Mouse (Mus musculus) hindbrain, embryonic 11.5 days (tissue): ENCODE data around the gene Gm4791. TPM values are rescaled to one million over a fixed set of nuclear protein-coding genes. Genes with fewer than 3 reads are reported as not detected.

ENCODE experiments used
- ATAC-seq: fragments of 200-750 bp; cut with Nextera tagmentation; 2 replicates; pipeline ENCODE4 v1.8.0; 2017; ENCODE audit warnings: mild to moderate bottlenecking, moderate TSS enrichment, moderate library complexity; ENCODE audit not compliant: low FRiP score
- DNase-seq: peaks from one replicate; pipeline ENCODE4 v3.0.0-alpha.2; 2015; ENCODE audit warnings: low spot score
- H3K27ac ChIP-seq: fragments of 300-500 bp; sonication (generic); 2 replicates; pipeline ENCODE4 v1.5.1; 2014; ENCODE audit warnings: mild to moderate bottlenecking, low read depth, low read length
- H3K27me3 ChIP-seq: fragments of 300-500 bp; sonication (generic); 2 replicates; pipeline ENCODE4 v1.6.1; 2014; ENCODE audit warnings: mild to moderate bottlenecking, low read length, moderate library complexity, mixed read lengths; ENCODE audit not compliant: control insufficient read depth, insufficient read depth
- H3K36me3 ChIP-seq: fragments of 300-500 bp; sonication (generic); 2 replicates; pipeline ENCODE4 v1.6.1; 2014; ENCODE audit warnings: mild to moderate bottlenecking, low read length, moderate library complexity, mixed read lengths; ENCODE audit not compliant: control insufficient read depth, insufficient read depth
- H3K4me1 ChIP-seq: fragments of 300-500 bp; sonication (generic); replicated peaks from 2 replicates; pipeline ENCODE4 v1.6.1; 2014; ENCODE audit warnings: low read length, mixed read lengths; ENCODE audit not compliant: control insufficient read depth, insufficient read depth
- H3K4me2 ChIP-seq: fragments of 300-500 bp; sonication (generic); replicated peaks from 2 replicates; pipeline ENCODE4 v1.6.1; 2014; ENCODE audit warnings: mild to moderate bottlenecking, low read depth, low read length
- H3K4me3 ChIP-seq: fragments of 300-500 bp; sonication (generic); 2 replicates; pipeline ENCODE4 v1.5.1; 2014; ENCODE audit warnings: low read depth, low read length
- H3K9ac ChIP-seq: fragments of 300-500 bp; sonication (generic); 2 replicates; pipeline ENCODE4 v1.6.1; 2014; ENCODE audit warnings: low read depth, low read length
- H3K9me3 ChIP-seq: fragments of 300-500 bp; sonication (generic); 2 replicates; pipeline ENCODE4 v1.6.1; 2016; ENCODE audit warnings: low read length; ENCODE audit not compliant: control insufficient read depth
- WGBS: fragments of 180-500 bp; shearing (Covaris S2); extraction: QIAGEN DNeasy Blood & Tissue Kit; methylation state at CpG from one replicate; pipeline ENCODE4 v1.1.7; 2014; 5-methylcytosine and 5-hydroxymethylcytosine counted together
- polyA plus RNA-seq: library from polyadenylated mRNA; unstranded; fragments of >200 nt; fragmentation: Nextera tagmentation; extraction: Ambion mirVana; gene quantifications from 2 replicates; pipeline ENCODE4 v1.2.1, GENCODE M21; 2014

Gene Gm4791
- polyA plus RNA-seq = 0.22 TPM in 1 of 2 replicates, not detected in the other

- peak; percentile 14; the same call in 1 of the 2 replicates for ATAC-seq
- no peaks in the 10 kb centered on the region for H3K36me3 ChIP-seq
- DNase-seq = peak; percentile 64
- no peak within 1 kb of the TSS for H3K4me2 ChIP-seq
- no peaks in the 10 kb centered on the region for H3K4me1 ChIP-seq
- H3K27ac ChIP-seq = no peak within 1 kb of the TSS
- WGBS = 36% methylated on average over 5 of the region's 5 CpGs
- H3K4me3 ChIP-seq = no peak within 1 kb of the TSS
- H3K9ac ChIP-seq = no peak within 1 kb of the TSS
- H3K27me3 ChIP-seq = no peaks in the 10 kb centered on the region
- H3K9me3 ChIP-seq = no peaks in the 10 kb centered on the region
These were observed at the start of gene Gm4791 for GRCm38 (mm10) chr9:46998338-46998791. Gene Gm4791 (plus strand): TSS chr9:46998741.

DNA sequence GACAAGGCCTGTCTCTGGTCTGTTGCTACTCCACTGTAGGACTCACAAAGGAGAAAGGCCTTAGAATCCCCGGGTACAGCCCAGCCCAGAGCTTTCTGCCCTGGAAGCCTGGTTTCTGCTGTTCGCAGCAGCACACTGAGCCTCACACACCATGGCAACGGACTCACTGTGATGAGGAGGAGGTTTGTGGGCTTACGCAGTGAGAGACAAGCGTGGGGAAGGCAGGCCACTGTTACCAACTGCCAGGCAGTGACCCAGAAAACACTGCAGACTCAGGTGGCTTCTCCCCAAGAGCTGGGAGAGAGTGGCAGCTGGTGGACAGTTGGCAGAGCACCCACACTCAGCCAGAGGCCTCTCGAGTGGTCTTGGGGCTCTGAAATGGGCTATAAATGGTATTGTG is 42.3 kb upstream of the Gm4791 start:
- no peak overlapping the region for H3K4me2 ChIP-seq
- no peaks in the 10 kb centered on the region for H3K36me3 ChIP-seq
- ATAC-seq = no peak
- H3K27me3 ChIP-seq = no peaks in the 10 kb centered on the region; the same call in 1 of the 2 replicates
- WGBS = 53% methylated on average over 6 of the region's 6 CpGs
- H3K4me1 ChIP-seq = peaks cover 6% of the 10 kb centered on the region; the same call in 1 of the 2 replicates
- H3K27ac ChIP-seq = no peak overlapping the region
- 0 out of 2 replicates have a peak overlapping the region, but pooled peaks have one; percentile 15 for H3K9ac ChIP-seq
- no peak for DNase-seq
- no peaks in the 10 kb centered on the region for H3K9me3 ChIP-seq
- no peak overlapping the region for H3K4me3 ChIP-seq

- H3K36me3 ChIP-seq = no peaks in the 10 kb centered on the region
- H3K4me3 ChIP-seq = no peak overlapping the region
- no peaks in the 10 kb centered on the region for H3K9me3 ChIP-seq
- ATAC-seq = no peak
- no peak overlapping the region for H3K9ac ChIP-seq
- H3K4me1 ChIP-seq = peaks cover 6% of the 10 kb centered on the region; the same call in 1 of the 2 replicates
- H3K4me2 ChIP-seq = no peak overlapping the region
- DNase-seq = no peak
- WGBS = 83% methylated on average over 8 of the region's 8 CpGs
- H3K27ac ChIP-seq = no peak overlapping the region
- no peaks in the 10 kb centered on the region; the same call in 1 of the 2 replicates for H3K27me3 ChIP-seq
These were observed 41.1 kb upstream of the Gm4791 start for GRCm38 (mm10) chr9:46957420-46957950.

GRCm38 (mm10) chr9:46966028-46966427 is 32.5 kb upstream of the Gm4791 start:
- no peaks in the 10 kb centered on the region for H3K27me3 ChIP-seq
- 57% methylated on average over 5 of the region's 5 CpGs for WGBS
- no peak overlapping the region for H3K4me2 ChIP-seq

DNA sequence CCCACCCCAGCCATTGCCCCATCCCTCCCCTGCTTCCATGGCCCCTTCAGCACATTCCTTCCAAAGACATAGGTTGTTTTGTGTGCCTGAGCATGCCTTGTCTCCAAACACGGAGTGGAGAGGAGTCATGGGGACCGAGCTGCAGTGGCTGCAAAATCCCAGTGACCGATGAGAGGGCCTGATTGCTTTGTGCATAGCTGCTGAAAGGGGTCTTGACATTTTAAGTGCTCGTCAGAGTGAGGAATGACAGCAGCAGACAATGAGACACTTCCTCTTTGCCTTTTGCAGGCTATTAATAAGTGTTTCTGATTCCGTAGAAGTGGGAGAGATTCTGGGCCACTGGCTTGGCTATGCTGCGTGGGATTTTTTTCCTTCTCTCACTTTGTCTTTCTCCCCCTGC is 29.6 kb upstream of the Gm4791 start:
- DNase-seq (peak; percentile 35), ATAC-seq (no peak)
- WGBS = 20% methylated on average over 6 of the region's 6 CpGs
- Histone ChIP-seq H3K4me2 (no peak overlapping the region), H3K9ac (no peak overlapping the region), H3K4me1 (no peaks in the 10 kb centered on the region; the same call in 1 of the 2 replicates), H3K27me3 (no peaks in the 10 kb centered on the region), H3K9me3 (no peaks in the 10 kb centered on the region), H3K4me3 (no peak overlapping the region), H3K27ac (no peak overlapping the region), H3K36me3 (no peaks in the 10 kb centered on the region)

More at GRCm38 (mm10) chr9:46966028-46966427, 32.5 kb upstream of the Gm4791 start:
- ATAC-seq (no peak), DNase-seq (no peak)
- H3K36me3 ChIP-seq = no peaks in the 10 kb centered on the region
- H3K9me3 ChIP-seq = no peaks in the 10 kb centered on the region
- H3K9ac ChIP-seq = no peak overlapping the region
- H3K4me3 ChIP-seq = no peak overlapping the region
- H3K27ac ChIP-seq = no peak overlapping the region
- no peaks in the 10 kb centered on the region; the same call in 1 of the 2 replicates for H3K4me1 ChIP-seq

GRCm38 (mm10) chr9:46969406-46969805 is 29.1 kb upstream of the Gm4791 start:
- WGBS = 52% methylated on average over 6 of the region's 6 CpGs
- H3K4me3 ChIP-seq = no peak overlapping the region

DNA sequence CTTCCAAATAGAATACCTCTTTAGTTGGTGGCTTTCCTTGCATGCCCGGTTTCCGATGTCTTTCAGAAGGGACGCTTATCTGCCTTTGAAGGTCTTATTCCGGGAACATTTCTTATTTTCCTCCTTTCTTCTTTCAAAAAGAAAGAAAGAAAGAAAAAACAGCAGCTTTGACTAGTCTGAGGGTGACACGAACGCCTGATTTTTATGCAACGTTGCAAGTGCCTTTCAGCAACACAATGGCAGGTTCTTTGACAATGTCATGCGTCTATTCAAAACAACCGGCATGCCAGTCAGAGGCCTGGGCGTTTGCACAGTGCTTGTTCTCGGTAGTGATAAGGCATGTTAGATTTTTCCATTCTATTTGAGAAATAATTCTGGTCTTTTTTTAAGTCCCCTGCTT is 19.7 kb upstream of the Gm4791 start:
- Histone ChIP-seq H3K4me2 (no peak overlapping the region), H3K36me3 (no peaks in the 10 kb centered on the region), H3K27me3 (no peaks in the 10 kb centered on the region), H3K9me3 (no peaks in the 10 kb centered on the region), H3K27ac (no peak overlapping the region), H3K4me3 (no peak overlapping the region), H3K4me1 (no peaks in the 10 kb centered on the region; the same call in 1 of the 2 replicates), H3K9ac (no peak overlapping the region)
- 44% methylated on average over 11 of the region's 11 CpGs for WGBS
- DNase-seq (no peak), ATAC-seq (no peak)

More at GRCm38 (mm10) chr9:46969406-46969805, 29.1 kb upstream of the Gm4791 start:
- H3K9me3 ChIP-seq = no peaks in the 10 kb centered on the region
- no peak overlapping the region for H3K27ac ChIP-seq
- H3K9ac ChIP-seq = no peak overlapping the region
- no peaks in the 10 kb centered on the region for H3K27me3 ChIP-seq
- H3K36me3 ChIP-seq = no peaks in the 10 kb centered on the region
- H3K4me1 ChIP-seq = no peaks in the 10 kb centered on the region; the same call in 1 of the 2 replicates
- no peak for DNase-seq
- H3K4me2 ChIP-seq = no peak overlapping the region
- ATAC-seq = no peak

- H3K27me3 ChIP-seq = no peaks in the 10 kb centered on the region
- no peaks in the 10 kb centered on the region for H3K9me3 ChIP-seq
- no peak overlapping the region for H3K27ac ChIP-seq
- H3K4me1 ChIP-seq = no peaks in the 10 kb centered on the region; the same call in 1 of the 2 replicates
- no peak for DNase-seq
- H3K9ac ChIP-seq = no peak overlapping the region
- 49% methylated on average over 2 of the region's 2 CpGs for WGBS
- H3K36me3 ChIP-seq = no peaks in the 10 kb centered on the region
- no peak overlapping the region for H3K4me3 ChIP-seq
- no peak for ATAC-seq
- no peak overlapping the region for H3K4me2 ChIP-seq
These were observed 18.4 kb upstream of the Gm4791 start for GRCm38 (mm10) chr9:46980111-46980510.

GRCm38 (mm10) chr9:46983471-46983870 is 15.1 kb upstream of the Gm4791 start:
- no peak overlapping the region for H3K27ac ChIP-seq
- H3K9ac ChIP-seq = no peak overlapping the region
- no peaks in the 10 kb centered on the region for H3K9me3 ChIP-seq
- H3K4me3 ChIP-seq = no peak overlapping the region
- no peak overlapping the region for H3K4me2 ChIP-seq
- H3K27me3 ChIP-seq = no peaks in the 10 kb centered on the region
- H3K36me3 ChIP-seq = no peaks in the 10 kb centered on the region
- WGBS = 76% methylated on average over 2 of the region's 2 CpGs
- DNase-seq (no peak), ATAC-seq (no peak)
- no peaks in the 10 kb centered on the region; the same call in 1 of the 2 replicates for H3K4me1 ChIP-seq
